Mouse (Mus musculus) olfactory bulb, adult 2 months (tissue): ENCODE measurements around the gene Hoxd8.

Source experiments
- CTCF ChIP-seq: fragments of 200-500 bp; IDR thresholded peaks from 2 replicates; pipeline ENCODE4 v1.5.1; 2012; ENCODE audit warnings: low read depth, mild to moderate bottlenecking, low read length, moderate library complexity; ENCODE audit not compliant: insufficient read depth
- POLR2A ChIP-seq: fragments of 200-500 bp; IDR thresholded peaks from 2 replicates; pipeline ENCODE4 v1.6.1; 2012; ENCODE audit warnings: mild to moderate bottlenecking, low read depth, low read length, moderate library complexity; ENCODE audit not compliant: insufficient read depth

DNA sequence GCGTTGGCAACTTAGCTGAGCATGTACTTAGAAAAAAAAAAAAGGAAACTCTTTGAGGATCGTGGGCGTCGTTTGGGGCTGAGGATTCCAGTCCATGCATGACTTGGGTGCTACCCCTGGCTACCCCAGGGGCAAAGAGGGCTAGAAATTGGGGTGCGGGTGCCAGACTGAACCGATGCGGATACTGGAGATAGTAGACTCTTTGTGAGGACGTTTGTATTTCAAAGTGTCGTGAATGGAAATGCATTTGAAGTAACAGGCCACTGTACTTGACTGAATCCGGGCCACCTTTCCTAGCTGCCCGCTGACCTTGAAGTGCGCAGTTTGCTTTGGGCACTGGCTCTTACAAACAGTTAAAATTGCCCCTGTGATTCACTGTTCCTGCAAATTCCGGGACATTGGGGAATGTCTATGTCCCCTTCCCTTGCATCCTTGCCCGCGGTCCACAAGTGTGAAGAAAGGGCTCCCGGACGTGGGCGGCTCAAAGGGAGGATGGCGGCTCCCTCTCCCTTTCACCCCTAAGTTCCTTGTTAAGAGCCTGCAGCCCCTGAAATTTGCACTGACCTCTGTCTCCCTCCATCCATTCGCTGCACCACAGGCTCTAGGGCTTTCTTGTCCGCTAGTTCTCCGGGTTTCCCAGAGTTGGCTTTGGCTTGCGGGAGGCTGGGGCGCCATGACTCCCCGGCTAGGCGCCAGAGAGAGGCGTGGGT, 17.3 kb upstream of the Hoxd8 start:
- TF ChIP-seq CTCF = no peak
- TF ChIP-seq POLR2A = no peak
